Mouse (Mus musculus): Measurements from ENCODE around the gene Ahcy.

DNA sequence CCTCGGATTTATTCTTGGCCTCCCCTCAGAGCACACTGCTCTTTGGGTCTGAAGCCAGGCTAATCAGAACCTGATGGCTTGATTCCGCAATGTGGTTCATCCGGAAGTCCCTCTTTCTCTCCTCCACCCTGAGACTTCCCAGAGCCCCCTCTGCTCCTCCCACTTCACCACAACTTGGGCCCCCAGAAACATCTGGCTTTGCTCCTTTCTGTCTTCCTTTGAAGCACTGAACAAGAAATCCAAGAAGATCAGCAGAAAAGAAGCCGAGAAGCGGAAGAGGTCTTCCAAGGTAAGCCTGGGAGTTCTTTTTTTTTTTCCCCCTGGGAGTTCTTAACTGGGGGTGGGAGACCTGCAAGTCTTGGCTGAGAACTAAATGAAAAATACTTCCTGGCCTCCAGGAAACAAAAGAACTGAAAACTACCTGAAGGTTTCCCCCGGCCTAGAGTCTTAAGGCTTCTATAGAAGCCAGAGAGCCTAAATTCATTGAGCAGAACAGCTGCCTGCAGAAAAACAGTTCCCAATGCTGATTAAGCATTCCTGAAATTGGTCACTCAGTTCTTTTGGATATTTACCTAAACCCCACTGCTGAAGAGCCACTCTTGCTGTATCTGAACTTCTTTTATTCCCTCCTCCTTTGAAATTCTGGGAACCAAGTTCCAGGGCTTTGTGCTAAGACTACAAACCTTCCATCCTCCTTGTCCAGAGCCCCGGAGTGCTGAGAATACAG is 26.7 kb downstream of the Ahcy start:
- TF ChIP-seq CTCF (IDR thresholded peaks at IDR 0.05; ENCODE audit: control insufficient read depth, insufficient read depth, insufficient read length) (no peak), MAX (IDR thresholded peaks at IDR 0.05) (no peak)
